Mouse (Mus musculus) ES-E14 (cell line): ENCODE measurements around the gene Mcl1. TPM values are rescaled to one million over a fixed set of nuclear protein-coding genes. Genes with fewer than 3 reads are reported as not detected.

Source experiments
- DNase-seq: peaks from one replicate; pipeline ENCODE4 v3.0.0-alpha.2; 2013; ENCODE audit warnings: low read depth, low spot score
- H3K27ac ChIP-seq: 2 replicates; pipeline ENCODE4 v1.5.1; 2012; ENCODE audit warnings: low read depth, mild to moderate bottlenecking, low read length, moderate library complexity, mixed read lengths; ENCODE audit not compliant: poor library complexity, insufficient read depth, severe bottlenecking
- H3K36me3 ChIP-seq: 2 replicates; pipeline ENCODE4 v1.6.1; 2012; ENCODE audit warnings: mild to moderate bottlenecking, low read length, moderate library complexity, mixed read lengths; ENCODE audit not compliant: control insufficient read depth, poor library complexity, insufficient read depth, severe bottlenecking
- H3K4me1 ChIP-seq, 2 experiments: fragments of 150-350 bp in 1 of 2; sonication (generic) in 1 of 2; 2 replicates each; pipeline ENCODE4 v1.6.1; 2012; ENCODE audit warnings: low read length in 2 of 2, mild to moderate bottlenecking in 1 of 2, mixed read lengths in 1 of 2; ENCODE audit not compliant: control insufficient read depth in 2 of 2, insufficient read depth in 2 of 2, poor library complexity in 1 of 2
- H3K4me3 ChIP-seq, 2 experiments: fragments of 150-350 bp in 1 of 2; sonication (generic) in 1 of 2; 2 replicates each; pipeline ENCODE4 v1.5.1; 2012; ENCODE audit warnings: low read length in 2 of 2, low read depth in 1 of 2, mild to moderate bottlenecking in 1 of 2, mixed read lengths in 1 of 2; ENCODE audit not compliant: insufficient read depth in 1 of 2, poor library complexity in 1 of 2, severe bottlenecking in 1 of 2
- H3K9ac ChIP-seq: 2 replicates; pipeline ENCODE4 v1.6.1; 2012; ENCODE audit warnings: low read depth, mild to moderate bottlenecking, low read length, mixed read lengths; ENCODE audit not compliant: poor library complexity, insufficient read depth, severe bottlenecking
- H3K9me3 ChIP-seq: fragments of 150-350 bp; sonication (generic); 2 replicates; pipeline ENCODE4 v1.6.1; 2012; ENCODE audit warnings: low read depth, mild to moderate bottlenecking, low read length; ENCODE audit not compliant: control insufficient read depth, insufficient read depth
- CHD2 ChIP-seq: IDR thresholded peaks from 2 replicates; pipeline ENCODE4 v1.6.1; 2014; ENCODE audit warnings: mild to moderate bottlenecking, low read depth, low read length, inconsistent platforms
- HCFC1 ChIP-seq: IDR thresholded peaks from 2 replicates; pipeline ENCODE4 v1.6.1; 2012; ENCODE audit warnings: low read length, inconsistent platforms, borderline replicate concordance; ENCODE audit not compliant: insufficient read depth
- MAFK ChIP-seq: IDR thresholded peaks from 2 replicates; pipeline ENCODE4 v1.6.1; 2014; ENCODE audit warnings: mild to moderate bottlenecking, low read depth, low read length, inconsistent platforms; ENCODE audit not compliant: insufficient read depth
- ZC3H11A ChIP-seq: IDR thresholded peaks from 2 replicates; pipeline ENCODE4 v1.6.1; 2012; ENCODE audit warnings: low read depth, mild to moderate bottlenecking, inconsistent platforms, low read length, borderline replicate concordance
- ZNF384 ChIP-seq: IDR thresholded peaks from 2 replicates; pipeline ENCODE4 v1.6.1; 2012; ENCODE audit warnings: low read depth, low read length, inconsistent platforms
- in situ Hi-C, 2 experiments: fragments of 600-800 bp; cut with MboI; formaldehyde crosslinking; loops; one replicate each; pipeline ENCODE4 v1.15.1; 2025; ENCODE audit warnings: low sequenced_read_pairs in 2 of 2, inconsistent platforms in 1 of 2; ENCODE audit not compliant: unreplicated experiment in 2 of 2
- total RNA-seq: library from RNA; depleted of rRNA; stranded (reverse); fragments of 300-350 nt; gene quantifications from 2 replicates; pipeline ENCODE4 v1.2.3, GENCODE M21; 2012

The Mcl1 gene
- total RNA-seq, 1 experiment: 207 TPM

GRCm38 (mm10) chr3:95661945-95662715 lies 3.5 kb downstream of the Mcl1 start:
- H3K9me3 ChIP-seq: no peaks in the 10 kb centered on the region
- peak overlapping the region; percentile 59 to 74 for H3K4me3 ChIP-seq
- no peak for DNase-seq
- H3K4me1 ChIP-seq: peaks cover 0 to 7% of the 10 kb centered on the region in 2 experiments; a peak in 3 of 4 replicates
- in situ Hi-C loops: no loop called here
- peak overlapping the region; percentile 81; the same call in 1 of the 2 replicates for H3K27ac ChIP-seq
- H3K36me3 ChIP-seq: peaks cover 35% of the 10 kb centered on the region
- TF ChIP-seq ZNF384 (no peak), CHD2 (peak; percentile 31; the same call in 1 of the 2 replicates)
- H3K9ac ChIP-seq: peak overlapping the region; percentile 60; the same call in 1 of the 2 replicates

GRCm38 (mm10) chr3:95662724-95663449 lies 4.3 kb downstream of the Mcl1 start:
- peak overlapping the region; percentile 59 to 74; a peak in 3 of 4 replicates for H3K4me3 ChIP-seq
- peak overlapping the region; percentile 81 for H3K27ac ChIP-seq
- peak overlapping the region; percentile 60; the same call in 1 of the 2 replicates for H3K9ac ChIP-seq
- no peak for TF ChIP-seq ZNF384
- no peak for TF ChIP-seq HCFC1
- TF ChIP-seq CHD2: peak; percentile 22; the same call in 1 of the 2 replicates
- no peaks in the 10 kb centered on the region for H3K9me3 ChIP-seq
- peaks cover 4 to 6% of the 10 kb centered on the region in 2 experiments; a peak in 2 of 4 replicates for H3K4me1 ChIP-seq
- no peak for DNase-seq
- H3K36me3 ChIP-seq: peaks cover 35% of the 10 kb centered on the region
- in situ Hi-C loops: no loop called here

GRCm38 (mm10) chr3:95663486-95663885 lies 4.9 kb downstream of the Mcl1 start:
- Histone ChIP-seq H3K27ac (peak overlapping the region; percentile 81), H3K4me1 (peaks cover 4 to 6% of the 10 kb centered on the region in 2 experiments; a peak in 2 of 4 replicates), H3K36me3 (peaks cover 35% of the 10 kb centered on the region), H3K9ac (no peak overlapping the region), H3K9me3 (no peaks in the 10 kb centered on the region), H3K4me3 (0 out of 4 replicates have a peak overlapping the region, but pooled peaks of 1 of the 2 experiments have one; percentile 59)
- DNase-seq: no peak
- TF ChIP-seq ZC3H11A: no peak
- no peak for TF ChIP-seq HCFC1
- no peak for TF ChIP-seq MAFK
- TF ChIP-seq CHD2: no peak; the same call in 1 of the 2 replicates
- in situ Hi-C loops: no loop called here

- Histone ChIP-seq H3K9me3 (no peaks in the 10 kb centered on the region), H3K27ac (peak overlapping the region; percentile 81; the same call in 1 of the 2 replicates), H3K4me1 (peaks cover 4 to 10% of the 10 kb centered on the region in 2 experiments; a peak in 3 of 4 replicates), H3K4me3 (no peak overlapping the region; a peak in 1 of 4 replicates), H3K9ac (peak overlapping the region; percentile 34), H3K36me3 (peaks cover 33% of the 10 kb centered on the region)
- in situ Hi-C loops: no loop called here
- DNase-seq: no peak
- TF ChIP-seq MAFK: 0 out of 2 replicates have a peak, but pooled peaks have one; percentile 46
- TF ChIP-seq ZNF384: no peak
- peak; percentile 71; the same call in 1 of the 2 replicates for TF ChIP-seq CHD2
Observed at GRCm38 (mm10) chr3:95663969-95664608, 5.5 kb downstream of the Mcl1 start.
